Mouse (Mus musculus): ENCODE data around the gene Zfpl1. TPM values are rescaled to one million over a fixed set of nuclear protein-coding genes. Genes with fewer than 3 reads are reported as not detected.

The Zfpl1 gene
- polyA plus RNA-seq, 1 experiment = 99.1 TPM

- no peak overlapping the region for H3K4me3 ChIP-seq (replicated peaks; ENCODE audit: extremely low read depth, low read depth, low read length)
- WGBS = 55% methylated on average over 6 of the region's 6 CpGs
- TF ChIP-seq CTCF (IDR thresholded peaks at IDR 0.05; ENCODE audit: insufficient read depth, low read length) = no peak
- no peak for TF ChIP-seq POLR2A (IDR thresholded peaks at IDR 0.05; ENCODE audit: borderline replicate concordance, extremely low read depth, low read depth, low read length)
- no peak for DNase-seq
- H3K4me1 ChIP-seq (ENCODE audit: control insufficient read depth, insufficient read depth, low read length) = no peaks in the 10 kb centered on the region
Measured at GRCm38 (mm10) chr19:6101186-6101585, 16.4 kb upstream of the Zfpl1 start.

- 77% methylated on average over 3 of the region's 3 CpGs for WGBS
- Histone ChIP-seq H3K4me3 (replicated peaks; ENCODE audit: extremely low read depth, low read depth, low read length) (no peak overlapping the region), H3K4me1 (ENCODE audit: control insufficient read depth, insufficient read depth, low read length) (no peaks in the 10 kb centered on the region)
- DNase-seq = no peak
- TF ChIP-seq CTCF (IDR thresholded peaks at IDR 0.05; ENCODE audit: insufficient read depth, low read length) (no peak), POLR2A (IDR thresholded peaks at IDR 0.05; ENCODE audit: borderline replicate concordance, extremely low read depth, low read depth, low read length) (no peak)
Measured at GRCm38 (mm10) chr19:6097847-6098246, 13.1 kb upstream of the Zfpl1 start.

GRCm38 (mm10) chr19:6094119-6094518 lies 9.4 kb upstream of the Zfpl1 start, which contains the start of gene AC131692.1:
TSS of gene AC131692.1 (plus strand) at chr19:6094419.
- TF ChIP-seq POLR2A (IDR thresholded peaks at IDR 0.05; ENCODE audit: borderline replicate concordance, extremely low read depth, low read depth, low read length) = no peak
- 81% methylated on average over 7 of the region's 7 CpGs for WGBS
- Histone ChIP-seq H3K4me1 (ENCODE audit: control insufficient read depth, insufficient read depth, low read length) (no peaks in the 10 kb centered on the region), H3K4me3 (replicated peaks; ENCODE audit: extremely low read depth, low read depth, low read length) (no peak within 1 kb of the TSS)
- no peak for DNase-seq

GRCm38 (mm10) chr19:6088841-6089240 lies 4.1 kb upstream of the Zfpl1 start:
- DNase-seq = no peak
- TF ChIP-seq POLR2A (IDR thresholded peaks at IDR 0.05; ENCODE audit: borderline replicate concordance, extremely low read depth, low read depth, low read length) = no peak
- no peak for TF ChIP-seq CTCF (IDR thresholded peaks at IDR 0.05; ENCODE audit: insufficient read depth, low read length)
- Histone ChIP-seq H3K4me3 (replicated peaks; ENCODE audit: extremely low read depth, low read depth, low read length) (no peak overlapping the region), H3K4me1 (ENCODE audit: control insufficient read depth, insufficient read depth, low read length) (peaks cover 4% of the 10 kb centered on the region)
- 94% methylated on average over 13 of the region's 13 CpGs for WGBS

- TF ChIP-seq CTCF (IDR thresholded peaks at IDR 0.05; ENCODE audit: insufficient read depth, low read length) = no peak
- no peak for TF ChIP-seq POLR2A (IDR thresholded peaks at IDR 0.05; ENCODE audit: borderline replicate concordance, extremely low read depth, low read depth, low read length)
- peak overlapping the region; percentile 43 for H3K4me3 ChIP-seq (replicated peaks; ENCODE audit: extremely low read depth, low read depth, low read length)
- WGBS = under 1% methylated on average over 17 of the region's 17 CpGs
- H3K4me1 ChIP-seq (ENCODE audit: control insufficient read depth, insufficient read depth, low read length) = peaks cover 7% of the 10 kb centered on the region
- peak; percentile 23 for DNase-seq
Measured at GRCm38 (mm10) chr19:6085417-6085879, 692 bp upstream of the Zfpl1 start.

GRCm38 (mm10) chr19:6082156-6082555 lies 2.6 kb downstream of the Zfpl1 start, which contains the start of gene Gm28374:
TSS of gene Gm28374 (minus strand) at chr19:6082256.
- TF ChIP-seq CTCF (IDR thresholded peaks at IDR 0.05; ENCODE audit: insufficient read depth, low read length) = no peak
- no peak for TF ChIP-seq POLR2A (IDR thresholded peaks at IDR 0.05; ENCODE audit: borderline replicate concordance, extremely low read depth, low read depth, low read length)
- 84% methylated on average over 9 of the region's 9 CpGs for WGBS
- H3K4me3 ChIP-seq (replicated peaks; ENCODE audit: extremely low read depth, low read depth, low read length) = no peak within 1 kb of the TSS
- DNase-seq = no peak
- peaks cover 7% of the 10 kb centered on the region for H3K4me1 ChIP-seq (ENCODE audit: control insufficient read depth, insufficient read depth, low read length)

GRCm38 (mm10) chr19:6079983-6080480 lies 4.7 kb downstream of the Zfpl1 start, which contains the start of gene Tmem262:
TSS of gene Tmem262 (plus strand) at chr19:6080033.
- 91% methylated on average over 12 of the region's 12 CpGs for WGBS
- no peak for DNase-seq
- H3K4me1 ChIP-seq (ENCODE audit: control insufficient read depth, insufficient read depth, low read length) = peaks cover 13% of the 10 kb centered on the region
- H3K4me3 ChIP-seq (replicated peaks; ENCODE audit: extremely low read depth, low read depth, low read length) = no peak within 1 kb of the TSS
- TF ChIP-seq CTCF (IDR thresholded peaks at IDR 0.05; ENCODE audit: insufficient read depth, low read length) = no peak
- TF ChIP-seq POLR2A (IDR thresholded peaks at IDR 0.05; ENCODE audit: borderline replicate concordance, extremely low read depth, low read depth, low read length) = no peak

- Histone ChIP-seq H3K4me1 (ENCODE audit: control insufficient read depth, insufficient read depth, low read length) (peaks cover 6% of the 10 kb centered on the region), H3K4me3 (replicated peaks; ENCODE audit: extremely low read depth, low read depth, low read length) (peak within 1 kb of the TSS; percentile 80)
- under 1% methylated on average over 33 of the region's 33 CpGs for WGBS
- TF ChIP-seq CTCF (IDR thresholded peaks at IDR 0.05; ENCODE audit: insufficient read depth, low read length) (no peak), POLR2A (IDR thresholded peaks at IDR 0.05; ENCODE audit: borderline replicate concordance, extremely low read depth, low read depth, low read length) (peak; percentile 60; the same call in 1 of the 2 replicates)
- DNase-seq = peak; percentile 84
Measured at GRCm38 (mm10) chr19:6076564-6077393, 8.0 kb downstream of the Zfpl1 start, which contains the start of gene Vps51. TSS of gene Vps51 (minus strand) at chr19:6077231.

GRCm38 (mm10) chr19:6073889-6074288 lies 10.9 kb downstream of the Zfpl1 start:
- no peak overlapping the region for H3K4me3 ChIP-seq (replicated peaks; ENCODE audit: extremely low read depth, low read depth, low read length)
- peaks cover 6% of the 10 kb centered on the region for H3K4me1 ChIP-seq (ENCODE audit: control insufficient read depth, insufficient read depth, low read length)
- no peak for DNase-seq
- TF ChIP-seq POLR2A (IDR thresholded peaks at IDR 0.05; ENCODE audit: borderline replicate concordance, extremely low read depth, low read depth, low read length) = no peak
- no peak for TF ChIP-seq CTCF (IDR thresholded peaks at IDR 0.05; ENCODE audit: insufficient read depth, low read length)
- 82% methylated on average over 5 of the region's 5 CpGs for WGBS
